In the genomic region with DNA sequence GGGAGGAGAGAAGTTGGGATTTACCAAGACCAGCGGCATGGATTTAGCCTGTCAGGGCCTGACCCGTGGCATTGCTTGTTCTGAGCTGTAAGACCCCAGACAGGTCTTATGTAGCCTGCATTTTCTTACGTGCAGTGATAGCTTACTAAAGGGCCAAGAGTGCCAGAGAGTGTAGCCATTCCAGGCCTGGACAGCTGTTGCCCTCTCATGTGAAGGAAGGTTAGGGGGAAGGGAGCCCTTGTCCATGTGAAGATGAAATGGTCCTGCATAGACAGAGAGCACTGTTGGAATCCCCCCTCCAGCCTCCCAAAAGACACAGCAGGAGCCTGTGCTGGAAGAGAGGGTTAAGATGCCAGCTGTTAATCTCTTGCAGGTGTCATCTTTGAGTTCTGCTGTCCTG, we compare ENCODE assay signal across 17 mouse cellular contexts.
DNase-seq lines count a peak whose midpoint lies in the region; ATAC-seq lines count a peak whose summit lies in the region.
"Had no signal": no experiment of that assay in that cellular context is flagged by ENCODE, and none has a peak within 500 bp of the region (broad histone marks: within the 10 kb centered on the region; RNA-seq: fewer than 3 reads in every experiment).

No protein-coding gene starts in this region.

- H3K36me3 ChIP-seq in hindbrain, embryonic 13.5 days, result no peaks in the 10 kb centered on the region
- no peaks in the 10 kb centered on the region for H3K36me3 ChIP-seq in hindbrain, embryonic 16.5 days (ENCODE audit: control insufficient read depth, insufficient read depth, low read length)
- H3K36me3 ChIP-seq in midbrain, embryonic 14.5 days (ENCODE audit: control insufficient read depth, insufficient read depth, low read length), result no peaks in the 10 kb centered on the region
- peaks cover 27% of the 10 kb centered on the region for H3K36me3 ChIP-seq in midbrain, embryonic 10.5 days
- H3K36me3 ChIP-seq in liver, embryonic 15.5 days (replicated peaks), result 0 out of 2 replicates have a peak, but pooled peaks cover under 1% of the 10 kb centered on the region
- H3K36me3 ChIP-seq: embryonic facial prominence, embryonic 15.5 days; forebrain, embryonic 15.5 days; heart, embryonic 15.5 days had no signal

- H3K4me3 ChIP-seq in hindbrain, embryonic 13.5 days, result no peak overlapping the region
- no peak overlapping the region for H3K4me3 ChIP-seq in hindbrain, embryonic 16.5 days (ENCODE audit: low read length)
- H3K4me3 ChIP-seq in midbrain, embryonic 14.5 days (replicated peaks; ENCODE audit: low read depth, low read length), result no peak overlapping the region
- H3K4me3 ChIP-seq in midbrain, embryonic 10.5 days, result no peak overlapping the region
- no peak overlapping the region for H3K4me3 ChIP-seq in liver, embryonic 15.5 days (replicated peaks)
- H3K4me3 ChIP-seq: embryonic facial prominence, embryonic 15.5 days; erythroblast, embryonic 14.5 days; forebrain, embryonic 15.5 days; heart, adult 2 months; heart, embryonic 15.5 days had no signal

- peaks cover 84% of the 10 kb centered on the region for H3K4me1 ChIP-seq in hindbrain, embryonic 13.5 days (replicated peaks)
- peaks cover 24% of the 10 kb centered on the region for H3K4me1 ChIP-seq in hindbrain, embryonic 16.5 days (ENCODE audit: control insufficient read depth, insufficient read depth, low read depth, low read length)
- H3K4me1 ChIP-seq in midbrain, embryonic 14.5 days (ENCODE audit: control insufficient read depth, insufficient read depth, low read length), result peaks cover 55% of the 10 kb centered on the region
- H3K4me1 ChIP-seq in midbrain, embryonic 10.5 days, result peaks cover 54% of the 10 kb centered on the region
- H3K4me1 ChIP-seq in liver, embryonic 15.5 days (replicated peaks), result peaks cover 94% of the 10 kb centered on the region

- DNase-seq in midbrain, embryonic 14.5 days, result no peak
- no peak for DNase-seq in midbrain, embryonic 10.5 days (ENCODE audit: low spot score)
- no peak for DNase-seq in adrenal gland, adult (ENCODE audit: inconsistent age in 2 of 2, low spot score in 1 of 2)
- DNase-seq: adrenal gland, adult 8-10 months; adrenal gland, postnatal 36 days; gastrocnemius, postnatal 14 days; heart, adult 2 months; heart, postnatal 14 days had no signal

- 82% methylated on average over 3 of the region's 3 CpGs for WGBS in hindbrain, embryonic 13.5 days
- 79% methylated on average over 3 of the region's 3 CpGs for WGBS in hindbrain, embryonic 16.5 days
- WGBS in midbrain, embryonic 14.5 days, result 61% methylated on average over 3 of the region's 3 CpGs
- whole genome bisulfite sequencing in midbrain, embryonic 10.5 days, result 65% methylated on average over 3 of the region's 3 CpGs
- 83% methylated on average over 3 of the region's 3 CpGs for WGBS in liver, embryonic 15.5 days (ENCODE audit: insufficient replicate concordance)

- H3K27ac ChIP-seq in hindbrain, embryonic 13.5 days, result peak overlapping the region; percentile 60; the same call in 1 of the 2 replicates
- no peak overlapping the region for H3K27ac ChIP-seq in hindbrain, embryonic 16.5 days (ENCODE audit: low read depth, low read length)
- H3K27ac ChIP-seq in midbrain, embryonic 14.5 days (replicated peaks; ENCODE audit: low read depth, low read length), result peak overlapping the region; percentile 28; the same call in 1 of the 2 replicates
- H3K27ac ChIP-seq in midbrain, embryonic 10.5 days (replicated peaks), result no peak overlapping the region
- peak overlapping the region; percentile 76 for H3K27ac ChIP-seq in liver, embryonic 15.5 days (replicated peaks)
- H3K27ac ChIP-seq: embryonic facial prominence, embryonic 15.5 days; forebrain, embryonic 15.5 days; heart, adult 2 months had no signal

- ATAC-seq in hindbrain, embryonic 13.5 days (ENCODE audit: low FRiP score), result no peak
- no peak for ATAC-seq in hindbrain, embryonic 16.5 days
- ATAC-seq in midbrain, embryonic 14.5 days (ENCODE audit: low FRiP score, low TSS enrichment), result no peak
- ATAC-seq in liver, embryonic 15.5 days (ENCODE audit: insufficient read depth), result no peak
- ATAC-seq: forebrain, embryonic 15.5 days; hindbrain, postnatal 0 days had no signal

- H3K9ac ChIP-seq in hindbrain, embryonic 13.5 days, result no peak overlapping the region
- no peak overlapping the region for H3K9ac ChIP-seq in hindbrain, embryonic 16.5 days (ENCODE audit: low read depth, low read length)
- H3K9ac ChIP-seq in midbrain, embryonic 14.5 days (replicated peaks; ENCODE audit: low read length), result no peak overlapping the region
- 0 out of 2 replicates have a peak overlapping the region, but pooled peaks have one; percentile 3 for H3K9ac ChIP-seq in liver, embryonic 15.5 days
- H3K9ac ChIP-seq: embryonic facial prominence, embryonic 15.5 days; forebrain, embryonic 15.5 days; heart, embryonic 15.5 days had no signal

- no peak overlapping the region for H3K4me2 ChIP-seq in hindbrain, embryonic 13.5 days
- H3K4me2 ChIP-seq in hindbrain, embryonic 16.5 days (ENCODE audit: low read length), result no peak overlapping the region
- H3K4me2 ChIP-seq in midbrain, embryonic 14.5 days (ENCODE audit: low read length), result no peak overlapping the region
- H3K4me2 ChIP-seq in liver, embryonic 15.5 days, result no peak overlapping the region
- H3K4me2 ChIP-seq: embryonic facial prominence, embryonic 15.5 days; forebrain, embryonic 15.5 days; heart, embryonic 11.5 days; heart, embryonic 15.5 days had no signal

- H3K9me3 ChIP-seq in hindbrain, embryonic 13.5 days, result no peaks in the 10 kb centered on the region
- no peaks in the 10 kb centered on the region for H3K9me3 ChIP-seq in hindbrain, embryonic 16.5 days (ENCODE audit: control insufficient read depth, low read length)
- no peaks in the 10 kb centered on the region for H3K9me3 ChIP-seq in midbrain, embryonic 14.5 days (ENCODE audit: control insufficient read depth, low read length)
- H3K9me3 ChIP-seq in midbrain, embryonic 10.5 days (replicated peaks), result no peaks in the 10 kb centered on the region
- no peaks in the 10 kb centered on the region for H3K9me3 ChIP-seq in liver, embryonic 15.5 days (replicated peaks)
- H3K9me3 ChIP-seq: embryonic facial prominence, embryonic 15.5 days; forebrain, embryonic 15.5 days; heart, embryonic 15.5 days had no signal

- H3K27me3 ChIP-seq in hindbrain, embryonic 13.5 days, result no peaks in the 10 kb centered on the region
- H3K27me3 ChIP-seq in hindbrain, embryonic 16.5 days (replicated peaks; ENCODE audit: control insufficient read depth, insufficient read depth, low read length), result no peaks in the 10 kb centered on the region
- no peaks in the 10 kb centered on the region for H3K27me3 ChIP-seq in midbrain, embryonic 14.5 days (ENCODE audit: control insufficient read depth, insufficient read depth, low read length)
- H3K27me3 ChIP-seq in midbrain, embryonic 10.5 days (ENCODE audit: low read depth, poor library complexity, severe bottlenecking), result no peaks in the 10 kb centered on the region
- no peaks in the 10 kb centered on the region for H3K27me3 ChIP-seq in liver, embryonic 15.5 days
- H3K27me3 ChIP-seq: embryonic facial prominence, embryonic 15.5 days; forebrain, embryonic 15.5 days; heart, embryonic 15.5 days had no signal

Comparison
In these comparisons a context has a peak if more than half of its experiments do, and no peak if none do; other contexts are left out.
1. H3K27ac ChIP-seq: peak in hindbrain, embryonic 13.5 days (single experiment), midbrain, embryonic 14.5 days (single experiment) and liver, embryonic 15.5 days (single experiment); none in hindbrain, embryonic 16.5 days (single experiment) and midbrain, embryonic 10.5 days (single experiment).